In the genomic region with DNA sequence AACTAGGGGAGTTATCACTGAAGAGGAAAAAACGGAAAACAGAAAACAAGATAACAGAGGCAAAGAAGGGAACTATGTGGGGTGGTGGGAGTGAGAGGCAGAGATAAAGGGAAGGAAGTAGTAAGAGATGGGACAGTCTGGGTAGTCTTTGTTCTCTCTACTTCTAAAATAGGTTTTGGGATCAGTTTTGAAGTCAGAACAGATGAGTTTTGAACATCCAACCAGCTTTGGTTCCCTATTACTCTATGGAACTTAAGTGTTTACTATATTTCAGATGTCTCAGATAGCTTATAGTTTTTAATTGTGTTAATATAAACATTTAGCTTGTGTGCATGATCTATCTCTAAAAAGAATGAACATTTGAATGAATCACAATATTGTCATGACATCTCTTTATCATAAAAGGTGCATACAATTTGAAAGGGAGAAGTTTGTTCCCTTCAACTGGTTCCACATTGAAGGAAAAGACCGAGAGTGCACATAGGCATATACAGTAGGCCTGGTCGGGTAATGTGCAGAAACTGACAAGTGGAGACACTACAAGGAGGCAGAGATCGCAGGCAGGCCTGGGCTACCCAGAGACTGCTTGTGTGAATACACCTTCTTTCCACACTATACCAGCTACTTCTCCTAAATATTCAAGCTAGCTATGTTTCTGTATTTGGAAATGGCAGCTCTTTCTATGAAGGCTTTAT, we compare ENCODE assay signal across 15 mouse cellular contexts.
"Had no signal": no experiment of that assay in that cellular context is flagged by ENCODE, and none has a peak within 500 bp of the region (broad histone marks: within the 10 kb centered on the region; RNA-seq: fewer than 3 reads in every experiment).

No protein-coding gene starts in this region.

- H3K4me3 ChIP-seq: kidney, embryonic 15.5 days; left cerebral cortex, adult 2 months; limb, embryonic 10.5 days; megakaryocyte, embryonic 14.5 days; midbrain, embryonic 13.5 days; neural tube, embryonic 12.5 days; stomach, embryonic 15.5 days had no signal

- H3K4me1 ChIP-seq: kidney, embryonic 15.5 days; limb, embryonic 10.5 days; midbrain, embryonic 13.5 days; neural tube, embryonic 12.5 days; stomach, embryonic 15.5 days had no signal

- H3K9ac ChIP-seq: kidney, embryonic 15.5 days; lung, embryonic 14.5 days; midbrain, embryonic 13.5 days; neural tube, embryonic 12.5 days; stomach, embryonic 15.5 days had no signal

- H3K27ac ChIP-seq: kidney, embryonic 15.5 days; left cerebral cortex, adult 2 months; limb, embryonic 10.5 days; midbrain, embryonic 13.5 days; neural tube, embryonic 12.5 days; stomach, embryonic 15.5 days had no signal

- H3K4me2 ChIP-seq: kidney, embryonic 15.5 days; lung, embryonic 14.5 days; midbrain, embryonic 13.5 days; neural tube, embryonic 12.5 days; stomach, embryonic 15.5 days had no signal

- H3K27me3 ChIP-seq: kidney, embryonic 15.5 days; megakaryocyte, embryonic 14.5 days; midbrain, embryonic 13.5 days; neural tube, embryonic 12.5 days; stomach, embryonic 15.5 days had no signal

- H3K36me3 ChIP-seq: kidney, embryonic 15.5 days; limb, embryonic 10.5 days; midbrain, embryonic 13.5 days; neural tube, embryonic 12.5 days; stomach, embryonic 15.5 days had no signal

- ATAC-seq: intestine, embryonic 16.5 days; midbrain, embryonic 13.5 days had no signal

- DNase-seq: kidney, adult 2 months; kidney, postnatal 14 days; lung, postnatal 10 days; lung, postnatal 4 days; retina, postnatal 1 day; thymus, postnatal 4 days had no signal

- H3K9me3 ChIP-seq: kidney, embryonic 15.5 days; limb, embryonic 10.5 days; megakaryocyte, embryonic 14.5 days; midbrain, embryonic 13.5 days; neural tube, embryonic 12.5 days; stomach, embryonic 15.5 days had no signal
